Mouse (Mus musculus): ENCODE data around the gene Mkrn3. TPM values are rescaled to one million over a fixed set of nuclear protein-coding genes. Genes with fewer than 3 reads are reported as not detected.

Gene Mkrn3
- polyA plus RNA-seq (2015; fragmentation: Nextera tagmentation; extraction: Ambion mirVana), result 20.9 and 22.4 TPM in 2 replicates

DNA sequence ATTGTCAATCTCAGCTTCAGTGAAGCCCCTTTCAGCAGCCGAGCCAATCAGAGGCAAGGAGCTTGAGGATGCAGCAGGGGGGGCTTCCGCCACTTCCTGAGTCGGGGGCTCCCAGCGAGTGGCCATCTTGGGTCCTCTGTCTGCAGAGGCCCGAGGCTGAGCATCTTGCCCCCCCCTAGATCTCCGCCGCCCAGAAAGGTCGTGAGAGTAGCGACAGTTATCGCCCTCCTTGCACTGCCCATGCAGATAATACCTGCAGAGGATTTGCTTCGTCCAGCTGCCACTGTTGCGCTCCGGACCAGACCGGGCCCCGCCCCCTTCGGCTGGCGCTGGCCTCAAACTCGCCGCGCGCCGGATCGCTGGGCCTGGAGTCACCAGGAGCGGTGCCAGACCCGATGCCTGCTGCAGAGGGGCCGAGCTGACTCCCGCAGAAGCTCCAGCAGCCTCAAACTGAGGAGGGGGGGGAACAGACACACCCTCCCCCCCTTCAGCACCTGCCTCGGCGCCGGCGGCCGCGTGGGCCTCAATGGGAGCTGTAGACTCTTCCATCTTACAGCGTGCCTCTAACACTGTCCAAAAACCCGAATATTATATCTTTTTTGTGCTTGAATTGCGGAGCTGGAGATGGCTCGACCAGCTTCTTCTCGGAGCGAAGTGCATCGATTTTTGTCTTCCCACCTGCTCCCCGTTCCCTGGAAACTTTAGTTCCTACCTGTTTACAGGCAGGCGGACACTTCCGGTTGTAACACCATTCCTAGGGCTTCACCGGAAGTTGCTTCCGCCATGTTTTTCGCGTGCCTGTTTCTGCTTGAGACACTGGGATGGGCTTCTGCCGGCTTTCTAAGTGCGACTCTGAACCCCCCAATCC, at the start of gene Mkrn3:
Gene Mkrn3, minus strand, starts transcription at position 647 of the 868 bp plus-strand sequence.
- Histone ChIP-seq H3K4me3 (peak within 1 kb of the TSS; percentile 56), H3K9me3 (no peaks in the 10 kb centered on the region), H3K4me2 (peak within 1 kb of the TSS; percentile 68), H3K4me1 (replicated peaks) (peaks cover 10% of the 10 kb centered on the region; the same call in 1 of the 2 replicates), H3K27ac (replicated peaks) (peak within 1 kb of the TSS; percentile 85), H3K9ac (peak within 1 kb of the TSS; percentile 64), H3K36me3 (no peaks in the 10 kb centered on the region), H3K27me3 (no peaks in the 10 kb centered on the region)
- ATAC-seq (ENCODE audit: low FRiP score, low read depth), result peak; percentile 95
- 22% methylated on average over 49 of the region's 49 CpGs for WGBS

DNA sequence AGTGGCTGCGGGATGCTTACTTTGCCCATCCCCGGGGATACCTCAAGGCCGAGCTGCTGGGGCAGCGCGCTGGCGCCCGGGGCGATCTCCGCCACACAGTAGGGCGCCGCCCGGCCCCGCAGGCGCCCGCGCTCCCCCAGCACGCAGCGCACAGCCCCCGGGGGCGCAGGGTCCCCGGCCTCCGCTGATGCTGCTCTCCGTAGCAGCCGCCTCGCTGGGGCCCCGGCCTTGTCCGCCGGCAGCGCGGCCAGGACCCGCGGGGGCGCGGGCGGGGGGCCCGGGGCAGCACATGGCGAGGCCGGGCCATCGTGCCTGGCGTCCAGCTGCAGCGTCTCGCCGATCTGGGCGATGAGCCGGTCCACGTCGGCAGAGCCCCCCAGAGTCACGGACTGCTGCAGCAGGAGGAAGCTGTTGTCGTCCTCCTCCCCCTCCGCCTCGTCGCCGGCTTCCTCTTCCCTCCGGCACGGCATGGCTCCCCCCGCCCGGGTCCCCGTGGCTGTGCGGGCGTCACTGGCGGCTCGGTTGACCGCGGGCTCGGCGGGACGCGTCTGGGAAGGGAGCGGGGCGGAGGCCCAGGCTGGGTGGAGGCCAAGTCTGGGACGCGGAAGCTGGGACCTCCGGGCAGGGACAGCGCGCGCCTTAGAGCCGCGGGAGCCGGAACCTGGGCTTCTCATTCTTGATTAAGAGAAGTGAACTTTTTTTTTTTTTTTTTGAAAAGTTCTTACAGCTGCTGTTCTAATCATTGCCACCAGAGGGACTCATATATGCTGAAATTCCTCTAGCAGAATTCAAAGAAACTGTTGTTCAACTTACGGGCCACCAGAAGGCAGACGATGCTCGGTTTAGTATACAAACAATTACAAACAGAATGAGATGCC, 44.2 kb upstream of the Mkrn3 start, which contains the start of gene Peg12:
Gene Peg12, minus strand, starts transcription at position 633 of the 878 bp plus-strand sequence.
- peak; percentile 83 for ATAC-seq (ENCODE audit: low FRiP score, low read depth)
- peaks cover 8% of the 10 kb centered on the region; the same call in 1 of the 2 replicates for H3K4me1 ChIP-seq (replicated peaks)
- peak within 1 kb of the TSS; percentile 55 for H3K9ac ChIP-seq
- H3K4me2 ChIP-seq, result peak within 1 kb of the TSS; percentile 73
- H3K27ac ChIP-seq (replicated peaks), result peak within 1 kb of the TSS; percentile 78
- H3K9me3 ChIP-seq, result no peaks in the 10 kb centered on the region
- H3K27me3 ChIP-seq, result no peaks in the 10 kb centered on the region
- H3K4me3 ChIP-seq, result peak within 1 kb of the TSS; percentile 56
- WGBS, result 18% methylated on average over 61 of the region's 82 CpGs
- no peaks in the 10 kb centered on the region for H3K36me3 ChIP-seq

DNA sequence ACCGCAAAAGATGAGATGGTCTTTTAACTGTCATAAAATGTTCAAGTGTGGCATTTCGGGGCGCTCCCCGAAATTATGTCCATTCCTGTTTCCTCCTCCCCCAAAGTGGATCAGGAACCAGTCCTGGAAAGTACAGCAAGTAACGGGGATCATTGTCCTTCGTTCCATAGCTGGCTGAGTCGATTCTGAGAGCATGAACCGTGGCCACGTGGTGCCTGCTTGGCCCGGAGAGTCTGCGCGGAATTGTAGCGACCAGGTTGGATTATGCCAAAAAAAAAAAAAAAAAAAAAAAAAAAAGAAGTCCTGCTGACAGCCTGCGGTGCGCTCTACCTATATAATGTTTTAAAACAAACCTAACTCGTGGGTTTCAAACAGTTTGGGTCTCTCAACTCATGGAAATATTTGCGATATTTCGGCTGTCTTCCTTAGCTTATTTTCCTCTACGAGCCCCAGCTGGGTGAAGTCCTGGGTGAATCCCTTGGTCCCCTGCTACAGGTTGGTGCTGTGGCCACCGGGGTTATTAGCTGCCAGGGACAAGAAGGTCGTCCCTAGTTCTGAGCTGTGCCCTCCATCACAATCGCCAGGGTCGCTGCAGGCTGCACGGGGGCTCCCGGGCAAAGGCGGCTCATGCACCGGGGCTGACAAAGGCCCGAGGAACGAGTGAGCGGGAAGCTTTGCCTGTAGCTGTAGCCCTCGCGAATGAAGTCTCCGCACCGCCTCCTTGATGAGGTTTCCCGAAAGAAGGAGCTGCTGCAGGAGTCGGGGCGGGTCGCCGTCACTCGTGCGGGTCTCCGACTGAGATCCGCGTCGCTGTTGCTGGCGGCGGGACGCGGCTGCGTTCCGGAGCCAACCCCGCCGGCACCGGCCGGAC, 43.3 kb upstream of the Mkrn3 start:
- Histone ChIP-seq H3K4me1 (replicated peaks) (peaks cover 8% of the 10 kb centered on the region; the same call in 1 of the 2 replicates), H3K36me3 (no peaks in the 10 kb centered on the region), H3K9ac (peak overlapping the region; percentile 55), H3K27me3 (no peaks in the 10 kb centered on the region), H3K4me3 (peak overlapping the region; percentile 56), H3K9me3 (no peaks in the 10 kb centered on the region), H3K4me2 (peak overlapping the region; percentile 73), H3K27ac (replicated peaks) (peak overlapping the region; percentile 78)
- WGBS, result 27% methylated on average over 55 of the region's 55 CpGs
- ATAC-seq (ENCODE audit: low FRiP score, low read depth), result peak; percentile 40

DNA sequence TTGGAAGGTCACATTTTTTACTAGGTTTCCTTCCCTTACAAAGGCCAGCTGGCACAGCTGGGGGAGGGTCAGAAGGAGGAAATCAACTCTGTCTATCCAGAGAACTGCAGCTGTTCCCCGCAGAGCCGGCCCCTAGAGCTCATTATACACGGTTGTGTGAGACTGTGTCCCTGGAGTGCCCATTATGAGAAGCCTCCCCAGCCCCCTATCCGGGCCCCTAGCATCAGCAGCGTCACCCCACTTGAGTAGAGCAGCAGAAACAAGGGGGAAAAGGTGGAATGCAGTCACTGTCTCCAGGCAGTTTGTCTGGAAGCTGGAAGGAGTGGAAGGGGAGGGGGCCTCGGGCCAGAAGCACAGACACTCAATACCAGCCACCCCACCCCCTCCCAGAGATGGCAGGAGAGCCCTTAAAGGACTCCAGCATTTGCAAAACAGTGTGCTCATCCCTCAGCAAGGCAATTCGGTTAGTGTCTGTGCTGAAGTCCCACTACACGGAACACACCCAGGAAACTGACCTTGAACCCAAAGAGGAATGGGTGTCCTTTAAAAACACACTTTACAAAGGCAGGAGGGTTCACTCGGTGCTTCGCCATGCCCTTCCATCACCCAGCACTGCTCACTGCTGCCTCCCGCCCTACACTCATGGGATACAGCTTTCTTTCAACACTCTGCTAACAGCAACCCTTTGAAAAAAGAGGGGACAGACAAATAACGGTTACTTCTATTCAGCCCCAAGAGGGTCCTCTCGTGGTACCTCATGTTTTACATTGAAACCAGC, 42.5 kb upstream of the Mkrn3 start:
- Histone ChIP-seq H3K27ac (replicated peaks) (peak overlapping the region; percentile 26; the same call in 1 of the 2 replicates), H3K36me3 (no peaks in the 10 kb centered on the region), H3K4me1 (replicated peaks) (peaks cover 8% of the 10 kb centered on the region; the same call in 1 of the 2 replicates), H3K4me2 (peak overlapping the region; percentile 73), H3K9ac (no peak overlapping the region), H3K27me3 (no peaks in the 10 kb centered on the region), H3K9me3 (no peaks in the 10 kb centered on the region), H3K4me3 (peak overlapping the region; percentile 56)
- WGBS, result 28% methylated on average over 13 of the region's 13 CpGs
- peak; percentile 65 for ATAC-seq (ENCODE audit: low FRiP score, low read depth)

DNA sequence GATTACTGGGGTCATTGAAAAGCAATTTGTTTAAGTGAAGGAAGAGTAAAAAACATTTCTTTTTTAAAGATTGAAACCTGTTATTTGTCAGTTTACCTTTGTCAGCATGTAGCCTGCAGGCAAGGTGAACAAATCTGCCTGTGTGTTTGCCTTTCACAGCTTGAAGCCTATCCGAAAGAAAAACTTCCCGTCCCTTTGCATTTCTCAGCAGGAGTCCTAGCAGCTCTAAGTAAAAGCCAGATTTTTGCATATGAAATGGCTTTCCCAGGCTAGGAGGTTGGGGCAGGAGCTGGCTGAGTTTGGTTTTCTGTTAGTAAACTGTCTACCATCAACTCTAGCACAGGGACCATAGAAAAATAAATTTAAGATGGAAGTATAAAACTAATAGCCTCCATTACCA, 32.4 kb upstream of the Mkrn3 start:
- Histone ChIP-seq H3K36me3 (no peaks in the 10 kb centered on the region), H3K4me2 (no peak overlapping the region), H3K27me3 (no peaks in the 10 kb centered on the region), H3K9me3 (peaks cover 5% of the 10 kb centered on the region; the same call in 1 of the 2 replicates), H3K4me3 (no peak overlapping the region), H3K27ac (replicated peaks) (no peak overlapping the region), H3K4me1 (replicated peaks) (no peaks in the 10 kb centered on the region), H3K9ac (no peak overlapping the region)
- WGBS, result 24% methylated on average over 2 of the region's 2 CpGs
- no peak for ATAC-seq (ENCODE audit: low FRiP score, low read depth)

DNA sequence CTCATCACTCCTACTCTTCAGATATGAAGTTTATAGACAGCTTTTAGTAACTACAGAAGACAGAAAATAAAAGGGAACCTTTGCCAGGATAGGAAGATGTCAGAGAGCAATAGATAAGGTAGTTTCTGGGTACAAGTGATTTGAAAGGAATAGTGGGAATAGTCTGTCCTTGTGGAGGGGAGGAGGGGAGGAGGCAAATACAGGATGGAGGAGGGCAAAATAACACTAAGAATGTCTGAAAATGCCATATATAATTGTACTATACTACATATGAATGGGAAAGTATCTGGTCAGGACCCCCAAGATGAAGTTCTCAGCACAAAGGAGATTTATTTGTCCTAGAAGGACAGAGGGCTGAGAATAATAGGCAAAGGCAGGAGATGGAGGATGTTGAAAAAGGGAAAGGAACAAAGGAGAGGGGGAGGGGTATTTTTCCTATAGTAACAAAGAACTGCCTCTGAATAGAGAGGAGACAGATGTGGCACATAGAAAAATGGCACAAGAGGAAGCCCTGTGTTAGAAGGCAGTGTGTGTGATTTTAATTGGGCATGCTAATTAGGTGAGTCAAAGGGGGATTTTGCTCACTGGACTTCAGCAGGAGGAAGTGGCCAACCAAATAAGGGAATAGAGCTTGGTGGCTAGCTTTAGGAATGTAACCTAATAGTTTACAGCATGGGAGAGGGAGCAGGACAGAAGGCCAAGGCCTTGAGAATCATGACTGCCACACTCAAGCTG, 25.7 kb upstream of the Mkrn3 start:
- Histone ChIP-seq H3K4me3 (no peak overlapping the region), H3K27ac (replicated peaks) (no peak overlapping the region), H3K27me3 (no peaks in the 10 kb centered on the region), H3K36me3 (no peaks in the 10 kb centered on the region), H3K4me2 (no peak overlapping the region), H3K4me1 (replicated peaks) (no peaks in the 10 kb centered on the region), H3K9me3 (no peaks in the 10 kb centered on the region), H3K9ac (no peak overlapping the region)
- ATAC-seq (ENCODE audit: low FRiP score, low read depth), result no peak

DNA sequence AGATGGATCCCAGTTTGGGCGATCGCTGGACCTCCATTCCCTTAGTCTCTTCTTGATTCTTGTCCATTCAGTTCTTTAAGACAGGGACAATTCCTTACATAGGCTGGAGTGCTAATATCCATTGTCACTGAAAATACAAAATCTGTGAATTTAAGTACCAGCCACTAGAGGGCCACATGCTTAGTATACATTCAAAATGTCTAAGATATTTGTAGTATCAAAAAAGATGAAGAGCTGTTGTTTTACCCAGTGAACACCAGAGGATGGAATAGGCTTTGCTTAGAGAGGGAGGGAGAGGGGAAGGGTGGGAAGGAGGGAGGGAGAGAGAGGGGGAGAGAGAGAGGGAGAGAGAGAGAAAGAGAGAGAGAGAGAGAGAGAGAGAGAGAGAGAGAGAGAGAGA, 16.5 kb upstream of the Mkrn3 start:
- Histone ChIP-seq H3K36me3 (no peaks in the 10 kb centered on the region), H3K4me1 (replicated peaks) (no peaks in the 10 kb centered on the region), H3K9ac (no peak overlapping the region), H3K27me3 (no peaks in the 10 kb centered on the region), H3K4me3 (no peak overlapping the region), H3K27ac (replicated peaks) (no peak overlapping the region), H3K9me3 (0 out of 2 replicates have a peak, but pooled peaks cover 6% of the 10 kb centered on the region), H3K4me2 (no peak overlapping the region)
- WGBS, result 35% methylated on average over 2 of the region's 2 CpGs
- no peak for ATAC-seq (ENCODE audit: low FRiP score, low read depth)

DNA sequence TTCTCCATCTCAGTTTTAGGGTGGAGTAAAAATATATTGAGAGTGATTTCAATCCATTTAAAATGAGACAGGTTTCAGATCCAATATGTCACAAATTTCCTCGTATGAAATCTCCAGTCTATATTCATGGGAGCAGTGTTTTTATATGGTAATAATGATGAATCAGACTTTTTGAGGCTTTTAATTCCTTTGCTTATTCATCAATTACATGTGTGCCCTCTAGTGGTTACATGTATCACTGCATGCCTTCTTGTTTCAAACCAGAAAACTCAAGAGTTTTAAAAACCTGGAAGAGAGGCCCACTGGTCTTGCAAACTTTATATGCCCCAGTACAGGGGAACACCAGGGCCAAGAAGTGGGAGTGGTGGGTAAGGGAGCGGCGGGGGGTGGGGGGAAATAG, 13.3 kb upstream of the Mkrn3 start:
- H3K9ac ChIP-seq, result no peak overlapping the region
- H3K4me3 ChIP-seq, result no peak overlapping the region
- H3K27me3 ChIP-seq, result no peaks in the 10 kb centered on the region
- 44% methylated on average over 3 of the region's 3 CpGs for WGBS
- H3K4me2 ChIP-seq, result no peak overlapping the region
- no peaks in the 10 kb centered on the region for H3K9me3 ChIP-seq
- no peak overlapping the region for H3K27ac ChIP-seq (replicated peaks)
- no peak for ATAC-seq (ENCODE audit: low FRiP score, low read depth)
- no peaks in the 10 kb centered on the region for H3K36me3 ChIP-seq
- no peaks in the 10 kb centered on the region for H3K4me1 ChIP-seq (replicated peaks)

DNA sequence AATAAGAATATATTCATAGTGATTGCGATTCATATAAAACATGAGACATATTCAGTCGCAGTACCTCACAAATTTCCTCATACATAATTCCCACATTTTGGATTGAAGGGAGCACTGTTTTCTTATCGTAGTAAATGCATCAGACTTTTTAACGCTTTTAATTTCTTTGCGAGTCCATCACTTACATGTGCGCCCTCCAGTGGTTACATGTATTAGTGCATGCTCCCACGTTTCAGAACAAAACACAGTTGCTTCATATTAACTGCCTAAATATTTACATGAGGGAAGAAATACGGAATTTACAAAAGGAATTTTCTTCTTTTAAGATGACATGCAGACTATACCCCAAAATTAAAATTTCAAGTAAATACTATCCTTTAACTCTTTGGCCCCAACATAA, 8.4 kb upstream of the Mkrn3 start:
- no peak overlapping the region for H3K27ac ChIP-seq (replicated peaks)
- 20% methylated on average over 8 of the region's 8 CpGs for WGBS
- H3K4me2 ChIP-seq, result 0 out of 2 replicates have a peak overlapping the region, but pooled peaks have one; percentile 24
- ATAC-seq (ENCODE audit: low FRiP score, low read depth), result no peak
- H3K36me3 ChIP-seq, result no peaks in the 10 kb centered on the region
- H3K9me3 ChIP-seq, result no peaks in the 10 kb centered on the region
- no peaks in the 10 kb centered on the region for H3K4me1 ChIP-seq (replicated peaks)
- H3K9ac ChIP-seq, result no peak overlapping the region
- H3K27me3 ChIP-seq, result no peaks in the 10 kb centered on the region
- no peak overlapping the region for H3K4me3 ChIP-seq

DNA sequence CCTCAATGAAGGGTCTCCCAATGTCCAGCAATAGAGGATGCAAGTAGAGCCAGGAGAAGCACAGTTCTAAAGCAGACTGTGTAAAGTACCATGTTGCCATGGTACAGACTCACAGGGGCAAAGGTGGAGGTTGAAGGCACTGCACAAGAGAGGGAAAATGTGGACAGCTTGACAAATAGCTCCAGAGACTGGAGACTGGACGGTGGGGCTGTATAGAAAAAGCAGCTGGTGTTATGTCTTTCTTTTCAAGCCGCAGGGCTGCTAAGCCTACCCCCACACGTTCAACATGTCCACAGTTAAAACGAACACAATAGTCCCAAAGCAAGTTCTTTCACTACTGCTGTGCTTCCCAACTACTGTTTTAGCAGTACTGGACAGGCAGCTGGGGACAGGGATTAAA, 3.3 kb upstream of the Mkrn3 start:
- Histone ChIP-seq H3K27ac (replicated peaks) (no peak overlapping the region), H3K9me3 (no peaks in the 10 kb centered on the region), H3K9ac (no peak overlapping the region), H3K4me3 (no peak overlapping the region), H3K4me1 (replicated peaks) (no peaks in the 10 kb centered on the region), H3K4me2 (no peak overlapping the region), H3K27me3 (no peaks in the 10 kb centered on the region), H3K36me3 (no peaks in the 10 kb centered on the region)
- ATAC-seq (ENCODE audit: low FRiP score, low read depth), result no peak
- 21% methylated on average over 4 of the region's 4 CpGs for WGBS
